Mouse (Mus musculus) olfactory bulb, adult 2 months (tissue): Measurements from ENCODE around the gene Fbxo7. TPM values are rescaled to one million over a fixed set of nuclear protein-coding genes. Genes with fewer than 3 reads are reported as not detected.
"Not testable (repeated sequence)": the region's sequence is repeated elsewhere in the genome, so short reads cannot be mapped to it uniquely, and the experiment has no call there.

Experiments
- H3K27ac ChIP-seq: fragments of 200-500 bp; 2 replicates; pipeline ENCODE4 v1.5.1; 2012; ENCODE audit warnings: low read depth, low read length; ENCODE audit not compliant: insufficient read depth
- H3K4me1 ChIP-seq: fragments of 200-500 bp; 2 replicates; pipeline ENCODE4 v1.6.1; 2012; ENCODE audit warnings: low read length; ENCODE audit not compliant: control insufficient read depth, insufficient read depth
- H3K4me3 ChIP-seq: fragments of 200-500 bp; 2 replicates; pipeline ENCODE4 v1.5.1; 2012; ENCODE audit warnings: mild to moderate bottlenecking, low read depth, low read length, moderate library complexity; ENCODE audit not compliant: insufficient read depth
- CTCF ChIP-seq: fragments of 200-500 bp; IDR thresholded peaks from 2 replicates; pipeline ENCODE4 v1.5.1; 2012; ENCODE audit warnings: low read depth, mild to moderate bottlenecking, low read length, moderate library complexity; ENCODE audit not compliant: insufficient read depth
- POLR2A ChIP-seq: fragments of 200-500 bp; IDR thresholded peaks from 2 replicates; pipeline ENCODE4 v1.6.1; 2012; ENCODE audit warnings: mild to moderate bottlenecking, low read depth, low read length, moderate library complexity; ENCODE audit not compliant: insufficient read depth
- WGBS: fragments of 180-500 bp; shearing (Covaris S2); methylation state at CpG from one replicate; pipeline ENCODE4 v1.1.7; 2018; 5-methylcytosine and 5-hydroxymethylcytosine counted together
- polyA plus RNA-seq: library from polyadenylated mRNA; stranded (reverse); fragments of >200 nt; gene quantifications from 2 replicates; pipeline ENCODE4 v1.2.4, GENCODE M21; 2012; ENCODE audit warnings: low replicate concordance; ENCODE audit not compliant: missing spikeins, insufficient read depth, insufficient read length

Fbxo7 gene
- polyA plus RNA-seq, 1 experiment = not detected

- no peak for TF ChIP-seq CTCF
- no peak for TF ChIP-seq POLR2A
- Histone ChIP-seq H3K4me1 (no peaks in the 10 kb centered on the region), H3K4me3 (no peak overlapping the region), H3K27ac (no peak overlapping the region)
- WGBS = 47% methylated on average over 6 of the region's 6 CpGs
These were observed 11.1 kb upstream of the Fbxo7 start for GRCm38 (mm10) chr10:86010636-86011035.

DNA sequence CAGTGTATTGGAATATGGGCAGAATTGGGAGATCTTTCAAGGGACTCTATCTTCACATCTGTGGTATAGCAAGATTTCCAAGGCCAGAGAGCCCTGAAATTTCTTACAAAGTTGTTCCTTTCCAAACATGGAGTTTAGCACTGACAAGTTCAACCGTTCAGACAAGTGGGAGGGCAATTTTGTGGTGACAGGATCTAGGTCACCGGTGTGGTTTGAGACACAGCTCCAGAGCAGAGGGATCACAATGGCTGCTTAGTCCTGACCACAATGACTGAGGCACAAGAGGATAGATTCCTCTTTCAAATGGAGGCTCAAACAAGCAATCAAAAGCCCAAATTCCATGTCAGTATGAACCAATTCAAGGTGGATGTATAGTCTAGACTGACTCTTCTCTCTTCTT lies 10.6 kb upstream of the Fbxo7 start:
- Histone ChIP-seq H3K27ac (no peak overlapping the region), H3K4me1 (no peaks in the 10 kb centered on the region), H3K4me3 (no peak overlapping the region)
- WGBS = 73% methylated on average over 2 of the region's 2 CpGs
- TF ChIP-seq POLR2A (no peak), CTCF (no peak)

GRCm38 (mm10) chr10:86011781-86012180 lies 10.0 kb upstream of the Fbxo7 start, which contains the start of gene Bpifc:
Bpifc (minus strand) TSS chr10:86011895.
- TF ChIP-seq CTCF = no peak
- no peak for TF ChIP-seq POLR2A
- WGBS = 77% methylated on average over 2 of the region's 2 CpGs
- H3K27ac ChIP-seq = no peak within 1 kb of the TSS
- no peaks in the 10 kb centered on the region for H3K4me1 ChIP-seq
- no peak within 1 kb of the TSS for H3K4me3 ChIP-seq

DNA sequence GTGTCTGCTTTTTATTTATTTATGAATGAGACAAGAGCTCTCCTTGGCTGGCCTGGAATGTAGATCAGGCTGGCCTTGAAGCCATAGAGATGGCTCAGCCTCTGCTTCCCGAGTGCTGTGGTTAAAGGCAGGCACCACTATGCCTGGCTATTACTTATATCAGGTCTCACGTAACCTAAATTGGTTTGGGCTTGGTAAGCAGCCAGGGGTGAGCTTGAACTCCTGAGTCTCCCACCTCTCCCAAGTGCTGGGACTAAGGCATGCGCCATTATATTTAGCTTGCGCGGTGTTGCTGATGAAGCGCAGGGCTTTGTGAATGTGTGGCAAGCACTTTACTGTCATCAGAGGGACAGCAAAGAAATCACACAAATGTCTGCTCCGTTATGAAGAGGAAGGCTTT lies 4.0 kb upstream of the Fbxo7 start:
- H3K4me3 ChIP-seq = no peak overlapping the region
- no peak overlapping the region for H3K27ac ChIP-seq
- TF ChIP-seq POLR2A (no peak), CTCF (no peak)
- WGBS = 96% methylated on average over 7 of the region's 7 CpGs
- no peaks in the 10 kb centered on the region for H3K4me1 ChIP-seq

DNA sequence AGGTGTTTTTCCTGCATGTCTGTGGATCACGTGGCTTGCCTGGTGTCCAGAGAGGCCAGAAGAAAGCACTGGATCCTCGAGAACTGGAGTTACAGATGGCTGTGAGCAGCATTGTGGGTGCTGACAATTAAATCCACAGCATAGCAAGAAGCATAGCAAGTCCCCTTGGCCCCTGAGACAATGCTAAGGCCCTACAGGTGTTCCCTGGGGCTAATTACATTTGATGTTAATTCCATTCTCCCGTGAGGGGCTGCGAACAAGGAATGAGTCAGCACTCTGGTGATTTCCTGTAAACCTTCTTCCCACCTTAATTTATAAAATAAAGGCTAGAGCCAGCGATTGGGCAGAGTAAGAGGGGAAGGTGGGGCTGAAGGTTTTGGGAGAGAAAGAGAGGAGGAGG lies 3.0 kb upstream of the Fbxo7 start:
- WGBS = 51% methylated on average over 5 of the region's 5 CpGs
- Histone ChIP-seq H3K4me3 (no peak overlapping the region), H3K4me1 (0 out of 2 replicates have a peak, but pooled peaks cover 2% of the 10 kb centered on the region), H3K27ac (no peak overlapping the region)
- TF ChIP-seq CTCF = no peak
- no peak for TF ChIP-seq POLR2A

- 0% methylated on average over 3 of the region's 3 CpGs for WGBS
These were observed 394 bp upstream of the Fbxo7 start for GRCm38 (mm10) chr10:86021408-86021748.

DNA sequence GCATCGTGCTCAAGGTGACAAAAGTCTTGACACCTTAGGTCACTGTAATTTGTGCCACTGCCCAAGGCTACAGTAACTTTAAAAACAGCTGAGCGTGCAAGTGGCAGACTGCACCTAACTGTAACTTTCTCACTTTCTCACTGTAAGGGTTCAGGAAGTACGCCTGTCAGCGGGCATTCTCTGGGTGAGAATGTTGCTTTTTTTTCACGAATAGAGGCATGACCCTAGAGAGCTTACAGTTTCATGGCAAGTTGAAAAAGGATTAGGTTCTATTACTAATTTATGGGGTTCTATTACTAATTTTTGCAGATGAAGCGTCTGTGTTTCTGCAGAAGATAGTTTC lies 673 bp downstream of the Fbxo7 start:
- H3K4me3 ChIP-seq = peak overlapping the region; percentile 93
- 0 out of 2 replicates have a peak, but pooled peaks cover 4% of the 10 kb centered on the region for H3K4me1 ChIP-seq
- peak overlapping the region; percentile 81; the same call in 1 of the 2 replicates for H3K27ac ChIP-seq
- 8% methylated on average over 6 of the region's 6 CpGs for WGBS
- no peak for TF ChIP-seq POLR2A
- TF ChIP-seq CTCF = no peak

More at GRCm38 (mm10) chr10:86021408-86021748, 394 bp upstream of the Fbxo7 start:
- peak overlapping the region; percentile 93 for H3K4me3 ChIP-seq
- H3K27ac ChIP-seq = no peak overlapping the region
- 0 out of 2 replicates have a peak, but pooled peaks cover 4% of the 10 kb centered on the region for H3K4me1 ChIP-seq
- TF ChIP-seq CTCF (no peak), POLR2A (no peak)

- Histone ChIP-seq H3K4me1 (0 out of 2 replicates have a peak, but pooled peaks cover 4% of the 10 kb centered on the region), H3K4me3 (no peak overlapping the region), H3K27ac (no peak overlapping the region)
- no peak for TF ChIP-seq CTCF
- TF ChIP-seq POLR2A = no peak
These were observed 1.4 kb downstream of the Fbxo7 start for GRCm38 (mm10) chr10:86023149-86023548.

DNA sequence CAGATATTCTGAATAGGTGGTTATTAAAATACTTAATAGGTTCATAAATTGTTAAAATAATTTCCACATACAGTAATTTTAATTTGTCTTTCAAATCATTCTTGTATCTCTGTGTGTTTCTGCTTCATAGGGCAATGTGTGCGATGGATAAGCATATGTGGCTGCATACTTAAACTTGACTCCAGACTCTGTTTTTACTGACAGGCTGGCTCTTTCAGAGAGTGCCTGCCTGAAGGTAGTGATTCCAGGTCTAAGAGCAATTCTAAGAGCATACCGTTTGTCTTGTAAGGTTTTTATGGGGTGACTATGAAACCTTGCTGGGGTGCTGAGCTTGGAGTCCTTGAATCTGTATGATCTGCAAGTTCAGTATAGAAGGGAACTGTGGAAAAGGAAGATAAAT lies 4.1 kb downstream of the Fbxo7 start:
- Histone ChIP-seq H3K4me1 (0 out of 2 replicates have a peak, but pooled peaks cover 4% of the 10 kb centered on the region), H3K4me3 (no peak overlapping the region), H3K27ac (no peak overlapping the region)
- TF ChIP-seq CTCF (no peak), POLR2A (no peak)
- WGBS = 90% methylated on average over 2 of the region's 2 CpGs

- 0 out of 2 replicates have a peak, but pooled peaks cover 4% of the 10 kb centered on the region for H3K4me1 ChIP-seq
- H3K4me3 ChIP-seq = no peak overlapping the region
- TF ChIP-seq POLR2A (no peak), CTCF (no peak)
- no peak overlapping the region for H3K27ac ChIP-seq
- over 99% methylated on average over 3 of the region's 3 CpGs for WGBS
These were observed 4.6 kb downstream of the Fbxo7 start for GRCm38 (mm10) chr10:86026354-86026753.

DNA sequence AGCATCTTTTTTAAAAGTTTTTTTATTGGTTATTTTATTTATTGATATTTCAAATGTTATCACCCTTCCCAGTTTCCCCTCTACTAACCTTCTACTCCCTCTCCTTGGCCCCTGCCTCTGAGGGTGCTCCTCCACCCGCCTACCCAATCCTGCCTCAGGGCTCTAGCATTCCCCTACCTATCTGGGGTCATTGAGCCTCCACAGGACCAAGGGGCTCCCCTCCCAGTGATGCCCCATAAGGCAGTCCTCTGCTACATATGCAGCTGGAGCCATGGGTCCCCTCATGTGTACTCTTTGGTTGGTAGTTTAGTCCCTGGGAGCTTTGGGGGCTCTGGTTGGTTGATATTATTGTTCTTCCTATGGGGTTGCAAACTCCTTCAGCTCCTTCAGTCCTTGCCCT lies 5.0 kb downstream of the Fbxo7 start:
- not testable (repeated sequence) for H3K27ac ChIP-seq, H3K4me1 ChIP-seq, H3K4me3 ChIP-seq
- 91% methylated on average over 1 of the region's 1 CpGs for WGBS
